Mouse (Mus musculus) cerebral cortex, adult 2 months (tissue): ENCODE measurements around the gene Otop1.

ENCODE experiments used
- WGBS: fragments of 180-500 bp; shearing (Covaris S2); methylation state at CpG from one replicate; pipeline ENCODE4 v1.1.7; 2018; 5-methylcytosine and 5-hydroxymethylcytosine counted together

Gene Otop1

DNA sequence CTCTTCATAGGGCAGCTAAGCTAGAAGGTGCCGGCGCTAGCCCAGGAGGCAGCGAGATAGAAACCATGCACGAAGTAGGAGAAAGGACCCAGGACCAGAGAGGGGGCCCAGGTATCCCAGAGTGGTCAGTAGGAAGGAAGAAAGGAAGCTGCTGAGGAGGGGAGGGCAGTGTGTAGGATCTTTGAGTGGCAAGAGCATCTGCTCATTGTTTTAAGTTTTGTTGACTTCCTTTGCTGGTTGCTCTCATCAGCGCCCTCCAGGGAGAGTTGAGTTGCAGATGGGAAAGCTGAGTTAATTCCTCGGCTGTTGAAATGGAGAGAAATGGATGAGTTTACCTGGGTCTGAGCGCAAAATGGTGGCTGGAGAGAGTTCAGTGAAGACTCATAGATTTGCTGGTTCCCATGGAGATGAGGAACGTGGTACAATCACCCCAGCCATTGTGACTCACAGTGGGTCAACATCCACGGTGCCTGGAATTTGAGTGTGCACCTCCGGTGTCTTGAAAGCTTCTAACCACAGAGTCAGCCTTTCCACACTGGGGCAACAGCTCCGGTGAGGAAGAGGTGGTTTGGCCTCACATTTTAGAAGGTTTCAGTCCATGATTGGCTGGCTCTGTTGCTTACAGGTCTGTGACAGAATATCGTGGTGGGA, 26.1 kb downstream of the Otop1 start:
- WGBS: 91% methylated on average over 12 of the region's 12 CpGs

DNA sequence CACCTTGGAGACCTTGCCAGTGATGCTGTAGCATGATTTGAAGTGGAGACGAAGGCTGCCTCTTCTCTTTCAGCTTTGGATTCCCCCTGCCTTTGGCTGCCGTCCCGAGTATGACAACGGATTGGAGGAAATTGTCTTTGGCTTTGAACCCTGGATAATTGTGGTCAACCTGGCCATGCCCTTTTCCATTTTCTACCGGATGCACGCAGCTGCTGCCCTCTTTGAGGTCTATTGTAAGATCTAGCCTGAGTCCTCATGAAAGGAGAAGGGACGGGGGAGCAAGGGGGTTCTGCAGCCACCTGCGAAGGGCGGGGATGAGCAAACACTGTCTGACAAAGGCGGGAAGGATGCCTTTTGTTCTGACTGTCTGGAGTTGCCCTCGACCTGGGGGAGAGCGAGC, 26.9 kb downstream of the Otop1 start:
- 57% methylated on average over 12 of the region's 12 CpGs for WGBS

DNA sequence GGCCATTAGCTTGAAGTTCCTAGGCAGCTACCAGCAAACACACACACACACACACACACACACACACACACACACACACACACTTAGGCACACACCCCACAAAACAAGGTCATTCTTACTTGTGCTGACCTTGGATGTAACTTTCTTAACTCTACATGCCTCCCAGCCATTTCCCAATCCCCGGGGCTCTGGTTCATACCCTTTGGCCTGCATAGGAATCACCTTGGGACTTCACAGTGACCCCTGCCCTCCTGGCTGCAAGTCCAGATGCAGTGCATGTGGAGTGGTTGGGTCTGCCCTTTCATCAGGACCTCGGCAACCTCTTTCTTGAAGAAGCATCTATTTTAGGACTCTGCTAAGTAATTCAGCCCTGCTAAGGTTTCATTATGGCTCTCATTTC, 29.5 kb downstream of the Otop1 start:
- WGBS: 81% methylated on average over 2 of the region's 2 CpGs

DNA sequence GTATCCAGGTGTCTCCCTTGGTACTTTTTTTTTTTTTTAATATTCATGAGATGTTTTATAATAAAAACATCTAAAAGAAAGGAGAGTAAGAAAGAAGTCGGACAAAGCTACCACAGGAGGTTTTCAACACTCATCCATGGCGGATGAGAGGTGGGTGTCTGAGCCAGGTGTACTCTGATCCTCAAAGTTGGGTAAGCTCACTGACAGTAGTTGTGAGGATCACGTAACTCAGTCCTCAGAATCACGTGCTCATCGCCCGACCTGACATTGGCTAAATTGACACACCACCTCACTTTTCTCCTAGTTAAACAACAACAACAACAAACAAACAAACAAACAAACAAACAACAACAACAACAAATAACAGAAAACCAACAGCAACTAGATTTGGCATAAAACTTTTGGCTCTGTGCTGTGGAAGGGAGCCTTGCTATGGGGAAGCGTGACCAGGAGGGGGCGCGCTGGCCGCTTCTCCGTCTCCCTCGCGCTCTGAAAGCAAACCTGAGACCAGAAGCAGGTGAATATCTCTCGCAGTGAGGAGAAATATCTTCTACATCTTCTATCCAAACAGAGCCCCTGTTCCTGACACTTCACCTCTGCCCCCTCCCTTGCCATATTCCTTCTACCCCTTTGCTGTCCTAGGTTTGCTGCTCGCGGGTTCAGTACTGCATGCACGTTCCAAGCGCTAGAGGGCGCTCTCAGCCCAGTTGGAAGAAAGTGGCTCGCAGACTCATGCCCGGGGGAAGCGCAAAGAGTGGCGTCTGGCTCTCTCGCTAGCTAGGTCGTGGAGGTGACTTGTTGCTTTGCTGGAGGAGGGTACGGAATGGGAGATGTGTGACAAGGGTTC, 31.7 kb downstream of the Otop1 start:
- 8% methylated on average over 26 of the region's 26 CpGs for WGBS

- 58% methylated on average over 5 of the region's 5 CpGs for WGBS
Observed at GRCm38 (mm10) chr5:38308873-38309272, 33.1 kb downstream of the Otop1 start.

GRCm38 (mm10) chr5:38309795-38310194, 34.0 kb downstream of the Otop1 start:
- WGBS: 77% methylated on average over 3 of the region's 3 CpGs

- WGBS: 3% methylated on average over 67 of the region's 67 CpGs
Observed at GRCm38 (mm10) chr5:38318966-38319786, 43.4 kb downstream of the Otop1 start, which contains the start of gene Drd5. TSS of gene Drd5 (plus strand) at chr5:38319367.

GRCm38 (mm10) chr5:38333381-38333780, 57.6 kb downstream of the Otop1 start:
- WGBS: 62% methylated on average over 4 of the region's 4 CpGs

- 61% methylated on average over 1 of the region's 1 CpGs for WGBS
Observed at GRCm38 (mm10) chr5:38334582-38334981, 58.8 kb downstream of the Otop1 start.

DNA sequence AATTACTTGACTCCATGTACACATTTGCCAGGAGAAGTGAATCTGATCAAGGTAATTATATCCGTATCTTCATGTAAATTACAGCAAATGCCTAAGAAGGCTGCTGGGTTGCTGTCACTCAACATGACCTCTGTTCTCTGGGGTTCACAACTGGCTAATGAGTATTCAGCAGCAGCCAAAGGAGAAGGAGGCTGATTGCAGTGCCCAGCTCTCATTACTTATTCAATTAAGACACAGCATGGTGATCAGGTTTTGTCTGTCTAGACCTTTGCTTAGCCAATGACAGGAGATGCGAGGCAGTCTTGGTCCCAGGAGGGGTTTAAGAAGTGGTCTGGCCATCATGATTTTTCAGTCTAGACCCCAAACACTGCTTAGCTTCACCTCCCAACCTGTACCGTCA, 67.3 kb downstream of the Otop1 start:
- WGBS: 76% methylated on average over 3 of the region's 3 CpGs

- WGBS: 51% methylated on average over 10 of the region's 10 CpGs
Observed at GRCm38 (mm10) chr5:38346646-38347432, 71.1 kb downstream of the Otop1 start.

DNA sequence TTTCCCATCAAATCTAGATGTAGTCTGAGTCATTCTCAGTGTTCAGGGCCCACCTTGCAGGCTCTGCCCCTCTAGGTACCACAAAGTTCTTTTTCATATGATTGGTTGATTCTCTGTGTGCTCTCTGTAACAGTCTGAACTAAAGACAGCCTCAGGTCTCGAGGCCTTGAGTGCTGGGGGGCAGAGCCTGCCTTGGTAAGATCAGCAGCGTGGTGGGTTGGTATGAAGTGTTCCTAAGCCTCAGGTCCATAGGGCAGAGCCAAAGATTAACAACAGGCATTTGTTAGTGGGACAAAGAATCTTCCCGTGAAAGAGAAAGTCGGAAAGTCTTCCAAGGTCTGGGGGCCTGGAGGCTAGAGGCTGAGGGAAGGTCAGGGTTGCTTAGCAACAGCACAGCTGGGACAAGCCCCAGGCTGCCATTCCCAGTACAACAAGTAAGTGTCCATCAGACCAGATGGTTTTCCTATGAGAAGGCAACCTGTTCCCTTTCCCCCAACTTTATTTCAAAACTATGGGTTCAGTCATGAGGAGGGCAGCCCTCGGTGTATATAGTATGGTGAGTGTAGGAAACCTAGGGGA, 74.7 kb downstream of the Otop1 start:
- 67% methylated on average over 5 of the region's 5 CpGs for WGBS
